Mouse (Mus musculus) CH12.LX (cell line): ENCODE data around the gene Cxcl13.

Experiments used
- BHLHE40 ChIP-seq: IDR thresholded peaks from 2 replicates; pipeline ENCODE4 v1.6.1; 2011; ENCODE audit warnings: mild to moderate bottlenecking, low read depth, low read length, improper control_type of control experiment
- CHD2 ChIP-seq: IDR thresholded peaks from 2 replicates; pipeline ENCODE4 v1.6.1; 2011; ENCODE audit warnings: low read length, improper control_type of control experiment
- CTCF ChIP-seq, 2 experiments: IDR thresholded peaks in 1 of 2; conservative IDR thresholded peaks in 1 of 2; 2 replicates each; pipeline ENCODE4 v1.5.1; 2011 to 2012; ENCODE audit warnings: low read depth in 2 of 2, low read length in 2 of 2, improper control_type of control experiment in 1 of 2, inconsistent platforms in 1 of 2, mild to moderate bottlenecking in 1 of 2, moderate library complexity in 1 of 2
- ELF1 ChIP-seq: IDR thresholded peaks from 2 replicates; pipeline ENCODE4 v1.6.1; 2014; ENCODE audit warnings: low read depth, mild to moderate bottlenecking, inconsistent platforms, low read length, improper control_type of control experiment
- EP300 ChIP-seq: IDR thresholded peaks from 2 replicates; pipeline ENCODE4 v1.6.1; 2011; ENCODE audit warnings: low read length, improper control_type of control experiment
- JUND ChIP-seq: conservative IDR thresholded peaks from 2 replicates; pipeline ENCODE4 v1.6.1; 2011; ENCODE audit warnings: low read depth, low read length, improper control_type of control experiment
- MEF2A ChIP-seq: IDR thresholded peaks from 2 replicates; pipeline ENCODE4 v1.6.1; 2014; ENCODE audit warnings: low read depth, mild to moderate bottlenecking, inconsistent platforms, low read length, improper control_type of control experiment, borderline replicate concordance
- MYC ChIP-seq: IDR thresholded peaks from 2 replicates; pipeline ENCODE4 v1.6.1; 2011; ENCODE audit warnings: low read depth, mild to moderate bottlenecking, improper control_type of control experiment, low read length
- NELFE ChIP-seq: IDR thresholded peaks from 2 replicates; pipeline ENCODE4 v1.6.1; 2011; ENCODE audit warnings: low read depth, low read length, improper control_type of control experiment
- POLR2A ChIP-seq: IDR thresholded peaks from 2 replicates; pipeline ENCODE4 v1.6.1; 2011; ENCODE audit warnings: low read depth, mild to moderate bottlenecking, improper control_type of control experiment, low read length
- RAD21 ChIP-seq: IDR thresholded peaks from 2 replicates; pipeline ENCODE4 v1.6.1; 2011; ENCODE audit warnings: low read depth, mild to moderate bottlenecking, low read length, improper control_type of control experiment, moderate library complexity
- USF1 ChIP-seq: IDR thresholded peaks from 2 replicates; pipeline ENCODE4 v1.6.1; 2014; ENCODE audit warnings: low read depth, mild to moderate bottlenecking, inconsistent platforms, low read length, improper control_type of control experiment
- ZKSCAN1 ChIP-seq: IDR thresholded peaks from 2 replicates; pipeline ENCODE4 v1.6.1; 2012; ENCODE audit warnings: low read depth, inconsistent platforms, low read length, improper control_type of control experiment, borderline replicate concordance

DNA sequence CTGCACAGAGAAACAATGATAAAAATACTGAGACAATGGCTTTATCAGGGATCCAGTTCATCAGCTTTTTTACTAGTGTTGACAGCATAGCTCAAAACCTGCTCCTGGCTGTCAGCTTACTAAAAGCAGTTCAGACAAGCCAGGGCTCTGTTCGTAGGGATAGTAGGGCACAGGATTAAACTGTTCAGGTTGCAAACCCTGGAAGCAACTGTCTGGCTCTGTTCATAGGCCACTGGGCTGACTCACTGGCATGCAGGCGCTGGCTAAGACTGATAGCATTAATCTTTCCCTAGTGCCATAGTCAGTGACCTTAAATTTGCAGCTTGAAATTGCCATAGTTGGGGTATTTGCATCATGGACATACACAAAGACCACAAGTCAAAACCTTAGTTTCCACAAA lies 10.4 kb upstream of the Cxcl13 start:
- TF ChIP-seq CTCF (conservative IDR thresholded peaks at IDR 0.05 in 1 of 2, IDR thresholded peaks at IDR 0.05 in 1 of 2; ENCODE audit: low read depth in 2 of 2, low read length in 2 of 2), result no peak
- no peak for TF ChIP-seq POLR2A
- no peak for TF ChIP-seq EP300
- TF ChIP-seq CHD2, result no peak
- no peak for TF ChIP-seq ELF1
- no peak for TF ChIP-seq NELFE
- TF ChIP-seq USF1, result no peak
- no peak for TF ChIP-seq MYC
- no peak for TF ChIP-seq RAD21
- TF ChIP-seq MEF2A, result no peak
- no peak for TF ChIP-seq ZKSCAN1
- no peak for TF ChIP-seq BHLHE40
- TF ChIP-seq JUND, result no peak
